Mouse (Mus musculus) cerebellum, adult 18-20 months (tissue): ENCODE measurements around the gene Pifo.

Experiments
- DNase-seq, 2 experiments: peaks; one replicate each; pipeline ENCODE4 v3.0.0; 2021

Gene Pifo

GRCm38 (mm10) chr3:105951348-105951747 is 63.1 kb downstream of the Pifo start:
- DNase-seq, result no peak
